Mouse (Mus musculus): ENCODE data around the gene Cdk11b. TPM values are rescaled to one million over a fixed set of nuclear protein-coding genes. Genes with fewer than 3 reads are reported as not detected.

Cdk11b gene
- polyA plus RNA-seq, 1 experiment, result 145 TPM

GRCm38 (mm10) chr4:155653451-155654182 lies 29.0 kb downstream of the Cdk11b start:
- Histone ChIP-seq H3K27ac (ENCODE audit: insufficient read depth, low read depth, low read length) (no peak overlapping the region), H3K4me1 (ENCODE audit: control insufficient read depth, insufficient read depth, low read length) (peaks cover 21% of the 10 kb centered on the region), H3K4me3 (ENCODE audit: insufficient read depth, low read depth, low read length) (peak overlapping the region; percentile 26)
- TF ChIP-seq CTCF (IDR thresholded peaks at IDR 0.05; ENCODE audit: insufficient read depth, low read depth, low read length) (no peak), POLR2A (IDR thresholded peaks at IDR 0.05; ENCODE audit: insufficient read depth, low read depth, low read length) (no peak)
- 17% methylated on average over 31 of the region's 31 CpGs for WGBS

GRCm38 (mm10) chr4:155654183-155654455 lies 29.5 kb downstream of the Cdk11b start:
- no peak overlapping the region for H3K27ac ChIP-seq (ENCODE audit: insufficient read depth, low read depth, low read length)
- H3K4me1 ChIP-seq (ENCODE audit: control insufficient read depth, insufficient read depth, low read length), result peaks cover 21% of the 10 kb centered on the region
- H3K4me3 ChIP-seq (ENCODE audit: insufficient read depth, low read depth, low read length), result no peak overlapping the region
- TF ChIP-seq CTCF (IDR thresholded peaks at IDR 0.05; ENCODE audit: insufficient read depth, low read depth, low read length) (no peak), POLR2A (IDR thresholded peaks at IDR 0.05; ENCODE audit: insufficient read depth, low read depth, low read length) (no peak)
- 36% methylated on average over 6 of the region's 6 CpGs for WGBS

GRCm38 (mm10) chr4:155654456-155655298 lies 30.0 kb downstream of the Cdk11b start:
- no peak for TF ChIP-seq CTCF (IDR thresholded peaks at IDR 0.05; ENCODE audit: insufficient read depth, low read depth, low read length)
- TF ChIP-seq POLR2A (IDR thresholded peaks at IDR 0.05; ENCODE audit: insufficient read depth, low read depth, low read length), result no peak
- Histone ChIP-seq H3K4me1 (ENCODE audit: control insufficient read depth, insufficient read depth, low read length) (peaks cover 21% of the 10 kb centered on the region), H3K4me3 (ENCODE audit: insufficient read depth, low read depth, low read length) (peak overlapping the region; percentile 5; the same call in 1 of the 2 replicates), H3K27ac (ENCODE audit: insufficient read depth, low read depth, low read length) (no peak overlapping the region)
- 37% methylated on average over 52 of the region's 52 CpGs for WGBS

GRCm38 (mm10) chr4:155656214-155656751 lies 31.6 kb downstream of the Cdk11b start:
- WGBS, result 89% methylated on average over 13 of the region's 13 CpGs
- TF ChIP-seq CTCF (IDR thresholded peaks at IDR 0.05; ENCODE audit: insufficient read depth, low read depth, low read length) (no peak), POLR2A (IDR thresholded peaks at IDR 0.05; ENCODE audit: insufficient read depth, low read depth, low read length) (no peak)
- Histone ChIP-seq H3K27ac (ENCODE audit: insufficient read depth, low read depth, low read length) (no peak overlapping the region), H3K4me1 (ENCODE audit: control insufficient read depth, insufficient read depth, low read length) (peaks cover 21% of the 10 kb centered on the region), H3K4me3 (ENCODE audit: insufficient read depth, low read depth, low read length) (no peak overlapping the region)

- peaks cover 7% of the 10 kb centered on the region for H3K4me1 ChIP-seq (ENCODE audit: control insufficient read depth, insufficient read depth, low read length)
- no peak overlapping the region for H3K4me3 ChIP-seq (ENCODE audit: insufficient read depth, low read depth, low read length)
- TF ChIP-seq CTCF (IDR thresholded peaks at IDR 0.05; ENCODE audit: insufficient read depth, low read depth, low read length), result no peak
- no peak for TF ChIP-seq POLR2A (IDR thresholded peaks at IDR 0.05; ENCODE audit: insufficient read depth, low read depth, low read length)
- no peak overlapping the region for H3K27ac ChIP-seq (ENCODE audit: insufficient read depth, low read depth, low read length)
- 87% methylated on average over 10 of the region's 10 CpGs for WGBS
Measured at GRCm38 (mm10) chr4:155658961-155659360, 34.3 kb downstream of the Cdk11b start.

GRCm38 (mm10) chr4:155660641-155661040 lies 36.0 kb downstream of the Cdk11b start:
- 80% methylated on average over 12 of the region's 12 CpGs for WGBS
- TF ChIP-seq CTCF (IDR thresholded peaks at IDR 0.05; ENCODE audit: insufficient read depth, low read depth, low read length) (no peak), POLR2A (IDR thresholded peaks at IDR 0.05; ENCODE audit: insufficient read depth, low read depth, low read length) (no peak)

GRCm38 (mm10) chr4:155666903-155667302 lies 42.2 kb downstream of the Cdk11b start:
- Histone ChIP-seq H3K27ac (ENCODE audit: insufficient read depth, low read depth, low read length) (no peak overlapping the region), H3K4me3 (ENCODE audit: insufficient read depth, low read depth, low read length) (no peak overlapping the region), H3K4me1 (ENCODE audit: control insufficient read depth, insufficient read depth, low read length) (no peaks in the 10 kb centered on the region; the same call in 1 of the 2 replicates)
- TF ChIP-seq POLR2A (IDR thresholded peaks at IDR 0.05; ENCODE audit: insufficient read depth, low read depth, low read length), result no peak
- no peak for TF ChIP-seq CTCF (IDR thresholded peaks at IDR 0.05; ENCODE audit: insufficient read depth, low read depth, low read length)

More at GRCm38 (mm10) chr4:155660641-155661040, 36.0 kb downstream of the Cdk11b start:
- no peaks in the 10 kb centered on the region; the same call in 1 of the 2 replicates for H3K4me1 ChIP-seq (ENCODE audit: control insufficient read depth, insufficient read depth, low read length)
- no peak overlapping the region for H3K4me3 ChIP-seq (ENCODE audit: insufficient read depth, low read depth, low read length)
- H3K27ac ChIP-seq (ENCODE audit: insufficient read depth, low read depth, low read length), result no peak overlapping the region

- whole genome bisulfite sequencing, result under 1% methylated on average over 73 of the region's 73 CpGs
- no peaks in the 10 kb centered on the region for H3K4me1 ChIP-seq (ENCODE audit: control insufficient read depth, insufficient read depth, low read length)
- TF ChIP-seq POLR2A (IDR thresholded peaks at IDR 0.05; ENCODE audit: insufficient read depth, low read depth, low read length) (peak; percentile 35; the same call in 1 of the 2 replicates), CTCF (IDR thresholded peaks at IDR 0.05; ENCODE audit: insufficient read depth, low read depth, low read length) (no peak)
- peak within 1 kb of the TSS; percentile 52 for H3K27ac ChIP-seq (ENCODE audit: insufficient read depth, low read depth, low read length)
- H3K4me3 ChIP-seq (ENCODE audit: insufficient read depth, low read depth, low read length), result peak within 1 kb of the TSS; percentile 59
Measured at GRCm38 (mm10) chr4:155668689-155669597, 44.3 kb downstream of the Cdk11b start, which contains the start of gene Mib2. Mib2 (minus strand) TSS chr4:155669198.

Measured in olfactory bulb, adult 2 months (tissue).